Mouse (Mus musculus): ENCODE measurements at regions not wholly inside any gene's neighbourhood (a gene's known extent, or its start where the extent isn't known, plus 50 kb on each side); places are given as distances from the start of the nearest gene placed in this dataset.

DNA sequence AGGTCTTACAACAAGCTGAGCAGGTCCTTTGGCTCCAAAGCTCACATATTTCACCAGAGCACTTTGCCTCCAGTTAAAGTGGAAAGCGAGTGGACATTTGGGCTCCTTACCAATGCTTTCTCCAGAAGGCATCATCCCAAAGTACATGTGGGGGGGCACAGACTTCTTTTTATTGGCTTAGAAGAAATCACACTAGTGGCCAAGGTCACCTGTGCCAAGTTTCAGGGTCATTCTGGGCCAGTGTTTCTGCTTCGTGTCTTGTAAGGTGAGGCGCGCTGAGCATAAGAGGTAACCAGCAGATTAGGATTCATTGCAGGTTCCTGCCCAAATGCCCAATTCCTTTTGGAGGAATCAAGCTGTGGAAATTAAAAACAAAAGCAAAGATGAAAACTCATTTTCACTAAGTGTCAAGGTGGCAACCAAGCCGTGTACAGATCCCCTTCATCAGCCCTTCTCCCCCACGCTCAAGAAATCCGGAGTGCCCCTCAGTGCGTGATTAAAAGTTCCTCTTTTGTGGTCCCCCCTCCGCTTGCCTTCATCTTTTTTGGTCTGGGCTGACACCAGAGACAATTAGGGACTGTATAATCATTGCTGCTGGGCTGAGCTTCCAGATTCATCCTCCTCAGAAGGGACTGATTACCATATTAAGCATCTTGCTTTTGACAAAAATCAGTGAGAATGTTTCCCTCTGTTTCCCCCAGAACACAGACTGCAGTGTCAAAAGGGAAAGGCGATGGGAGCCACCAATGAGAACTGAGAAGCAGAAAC is 222.2 kb upstream of the Ntm start:
- Histone ChIP-seq H3K4me1 (peaks cover 8% of the 10 kb centered on the region; the same call in 1 of the 2 replicates), H3K27me3 (no peaks in the 10 kb centered on the region), H3K27ac (replicated peaks) (no peak overlapping the region), H3K4me2 (replicated peaks) (no peak overlapping the region), H3K9me3 (no peaks in the 10 kb centered on the region), H3K36me3 (no peaks in the 10 kb centered on the region), H3K9ac (replicated peaks) (no peak overlapping the region), H3K4me3 (no peak overlapping the region)
- no peak for ATAC-seq (replicated peaks)
- 51% methylated on average over 10 of the region's 10 CpGs for WGBS

DNA sequence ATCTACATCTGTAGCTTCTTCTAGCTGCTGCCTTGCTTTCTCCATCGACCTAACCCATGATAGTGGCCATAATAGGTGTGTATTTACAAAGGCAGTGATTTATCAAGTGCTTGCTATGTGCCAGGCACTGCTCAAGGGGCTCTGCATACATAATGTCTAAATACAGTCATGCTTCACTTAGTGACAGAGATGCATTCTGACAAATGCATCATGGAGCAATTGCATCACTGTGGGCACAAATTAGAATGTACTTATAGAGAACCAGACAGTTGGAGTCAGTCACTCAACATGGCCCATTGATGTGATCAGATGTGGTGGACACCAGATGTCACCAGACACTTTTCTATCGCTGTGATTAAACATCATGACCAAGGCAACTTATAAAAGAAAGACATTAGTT is 223.3 kb upstream of the Ntm start:
- 82% methylated on average over 2 of the region's 2 CpGs for WGBS
- Histone ChIP-seq H3K4me1 (peaks cover 8% of the 10 kb centered on the region; the same call in 1 of the 2 replicates), H3K27me3 (no peaks in the 10 kb centered on the region), H3K9ac (replicated peaks) (no peak overlapping the region), H3K36me3 (no peaks in the 10 kb centered on the region), H3K4me2 (replicated peaks) (no peak overlapping the region), H3K27ac (replicated peaks) (no peak overlapping the region), H3K9me3 (no peaks in the 10 kb centered on the region), H3K4me3 (no peak overlapping the region)
- ATAC-seq (replicated peaks), result no peak

DNA sequence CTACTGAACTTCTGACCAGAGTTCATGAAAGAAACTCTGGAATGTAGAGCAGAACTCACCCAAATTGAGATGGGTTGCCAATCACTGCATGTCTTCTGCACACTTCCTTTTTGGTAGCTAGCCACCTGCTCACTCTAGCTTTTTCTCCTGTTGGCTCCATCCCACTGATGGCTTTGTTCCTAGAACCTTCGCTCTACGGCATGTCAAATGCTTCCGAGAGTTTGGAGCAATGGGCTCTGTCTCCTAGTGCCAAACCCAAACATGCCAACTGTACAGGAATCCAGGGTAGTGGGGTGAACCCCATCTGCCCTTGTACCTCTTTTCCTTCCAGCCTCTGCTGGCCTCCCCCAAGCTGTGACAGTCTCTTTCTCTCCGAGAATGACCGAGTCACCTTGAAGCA is 227.1 kb upstream of the Ntm start:
- Histone ChIP-seq H3K4me1 (peaks cover 5% of the 10 kb centered on the region; the same call in 1 of the 2 replicates), H3K27me3 (no peaks in the 10 kb centered on the region), H3K9me3 (no peaks in the 10 kb centered on the region), H3K9ac (replicated peaks) (no peak overlapping the region), H3K36me3 (no peaks in the 10 kb centered on the region), H3K4me2 (replicated peaks) (no peak overlapping the region), H3K4me3 (no peak overlapping the region), H3K27ac (replicated peaks) (no peak overlapping the region)
- no peak for ATAC-seq (replicated peaks)
- WGBS, result 73% methylated on average over 5 of the region's 5 CpGs

DNA sequence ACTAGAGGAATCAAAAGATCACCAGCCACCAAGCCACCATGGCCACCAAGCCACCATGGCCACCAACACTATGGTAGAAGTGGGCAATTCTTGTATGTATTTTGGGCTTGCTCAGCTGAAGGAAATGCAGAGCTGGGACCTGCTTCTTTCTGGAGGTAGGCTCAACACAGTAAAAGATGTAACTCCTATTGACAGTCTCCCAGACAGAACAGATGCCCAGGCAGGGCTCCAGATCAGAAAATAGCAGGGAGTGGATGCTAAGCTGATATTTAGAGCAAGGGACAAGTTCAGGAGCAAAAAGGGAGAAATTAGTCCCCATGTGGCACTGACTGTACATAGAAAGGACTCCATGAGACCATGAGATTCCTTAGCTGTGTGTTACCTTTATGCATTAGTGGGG is 228.2 kb upstream of the Ntm start:
- Histone ChIP-seq H3K36me3 (no peaks in the 10 kb centered on the region), H3K9ac (replicated peaks) (no peak overlapping the region), H3K9me3 (no peaks in the 10 kb centered on the region), H3K4me2 (replicated peaks) (no peak overlapping the region), H3K4me3 (no peak overlapping the region), H3K27ac (replicated peaks) (no peak overlapping the region), H3K4me1 (no peaks in the 10 kb centered on the region), H3K27me3 (no peaks in the 10 kb centered on the region)
- ATAC-seq (replicated peaks), result no peak

DNA sequence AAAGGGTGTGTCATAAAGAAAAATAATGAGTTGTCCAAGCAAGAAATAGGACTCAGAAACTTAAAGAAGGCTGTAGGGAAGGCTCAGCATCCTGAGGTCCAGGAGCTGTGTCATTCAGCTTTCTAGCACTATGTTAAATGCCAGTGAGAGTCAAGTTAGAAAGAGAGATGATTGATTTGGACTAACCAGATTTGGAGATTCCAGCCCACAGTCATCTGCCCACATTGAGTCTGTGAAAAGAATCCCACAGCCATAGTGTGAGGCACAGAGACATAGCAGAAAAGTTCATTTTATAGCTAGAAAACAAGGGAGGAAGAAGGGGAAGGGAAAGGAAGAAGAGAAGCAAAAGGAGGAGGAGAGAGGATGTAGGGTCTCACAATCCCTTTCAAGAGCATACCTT is 229.0 kb upstream of the Ntm start:
- Histone ChIP-seq H3K4me3 (no peak overlapping the region), H3K36me3 (no peaks in the 10 kb centered on the region), H3K27me3 (no peaks in the 10 kb centered on the region), H3K9me3 (no peaks in the 10 kb centered on the region), H3K9ac (replicated peaks) (no peak overlapping the region), H3K4me1 (no peaks in the 10 kb centered on the region), H3K4me2 (replicated peaks) (no peak overlapping the region), H3K27ac (replicated peaks) (no peak overlapping the region)
- no peak for ATAC-seq (replicated peaks)

DNA sequence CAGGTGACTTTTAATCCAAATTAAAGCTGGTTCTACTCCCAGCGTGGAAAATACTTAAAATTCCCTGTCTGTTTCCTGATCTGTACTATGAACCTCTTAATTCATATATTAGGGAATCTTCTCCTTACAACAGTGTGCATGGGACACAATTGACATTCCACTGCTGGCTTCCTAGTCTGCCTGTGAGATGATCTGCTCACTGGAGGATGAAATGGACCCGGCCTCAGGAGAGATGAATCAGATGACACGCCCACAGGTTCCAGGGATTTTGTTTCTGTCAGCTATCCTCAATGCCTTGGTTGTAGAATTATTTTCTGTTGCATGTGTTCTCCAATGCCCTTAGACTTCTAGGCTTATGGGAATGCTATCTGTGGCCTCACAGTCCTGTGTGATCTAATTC is 231.9 kb upstream of the Ntm start:
- Histone ChIP-seq H3K4me1 (no peaks in the 10 kb centered on the region), H3K36me3 (no peaks in the 10 kb centered on the region), H3K4me2 (replicated peaks) (no peak overlapping the region), H3K9me3 (no peaks in the 10 kb centered on the region), H3K4me3 (no peak overlapping the region), H3K9ac (replicated peaks) (no peak overlapping the region), H3K27ac (replicated peaks) (no peak overlapping the region), H3K27me3 (no peaks in the 10 kb centered on the region)
- 83% methylated on average over 3 of the region's 3 CpGs for WGBS
- ATAC-seq (replicated peaks), result no peak

DNA sequence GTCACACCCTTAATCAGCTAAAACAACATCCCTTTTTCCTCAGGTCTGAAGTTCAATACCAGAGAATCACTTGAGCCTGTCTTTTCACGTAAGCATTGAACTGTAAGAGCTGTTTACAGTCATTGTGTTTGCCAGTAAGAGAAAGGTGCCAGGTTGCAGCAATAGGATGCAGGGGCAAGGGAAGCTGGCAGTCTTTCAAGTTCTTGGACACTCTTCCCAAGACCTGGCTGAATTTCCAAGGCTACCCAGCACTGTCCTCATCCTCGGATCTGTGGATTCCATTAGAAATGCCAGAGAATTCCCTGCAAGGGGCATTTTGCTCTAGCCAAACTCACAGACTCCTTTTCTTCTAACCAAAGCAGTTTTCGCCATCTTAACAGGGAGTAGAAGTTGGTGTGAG is 224.5 kb upstream of the Snx19 start:
- no peak overlapping the region for H3K27ac ChIP-seq (replicated peaks)
- no peak overlapping the region for H3K4me2 ChIP-seq (replicated peaks)
- no peak overlapping the region for H3K4me3 ChIP-seq
- no peak for ATAC-seq (replicated peaks)
- H3K9ac ChIP-seq (replicated peaks), result no peak overlapping the region
- 74% methylated on average over 3 of the region's 3 CpGs for WGBS
- no peaks in the 10 kb centered on the region for H3K9me3 ChIP-seq
- no peaks in the 10 kb centered on the region for H3K4me1 ChIP-seq
- no peaks in the 10 kb centered on the region for H3K36me3 ChIP-seq
- H3K27me3 ChIP-seq, result no peaks in the 10 kb centered on the region

DNA sequence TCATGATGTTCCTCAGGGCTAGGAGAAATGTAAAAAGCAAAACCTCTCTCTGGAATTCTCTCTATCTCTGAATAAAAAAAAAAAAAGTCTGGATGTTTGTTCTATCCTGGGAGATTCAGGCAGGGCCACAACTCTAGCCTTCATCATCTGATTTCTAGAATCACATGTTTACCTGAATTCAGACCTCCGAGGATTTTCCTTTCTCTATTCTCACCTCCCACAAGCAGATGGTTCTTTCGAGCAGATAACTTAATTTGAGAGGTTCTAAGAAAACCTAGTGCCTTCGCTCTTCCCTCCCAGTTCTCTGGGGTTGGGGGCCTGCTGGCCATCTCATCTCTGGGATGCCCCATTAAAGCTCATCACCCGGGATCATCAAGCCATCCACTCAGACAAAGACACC is 219.3 kb upstream of the Snx19 start:
- ATAC-seq (replicated peaks), result no peak
- H3K9me3 ChIP-seq, result no peaks in the 10 kb centered on the region
- 84% methylated on average over 4 of the region's 4 CpGs for WGBS
- no peak overlapping the region for H3K4me2 ChIP-seq (replicated peaks)
- no peak overlapping the region for H3K4me3 ChIP-seq
- H3K27me3 ChIP-seq, result no peaks in the 10 kb centered on the region
- H3K27ac ChIP-seq (replicated peaks), result no peak overlapping the region
- H3K36me3 ChIP-seq, result no peaks in the 10 kb centered on the region
- H3K4me1 ChIP-seq, result no peaks in the 10 kb centered on the region
- no peak overlapping the region for H3K9ac ChIP-seq (replicated peaks)

DNA sequence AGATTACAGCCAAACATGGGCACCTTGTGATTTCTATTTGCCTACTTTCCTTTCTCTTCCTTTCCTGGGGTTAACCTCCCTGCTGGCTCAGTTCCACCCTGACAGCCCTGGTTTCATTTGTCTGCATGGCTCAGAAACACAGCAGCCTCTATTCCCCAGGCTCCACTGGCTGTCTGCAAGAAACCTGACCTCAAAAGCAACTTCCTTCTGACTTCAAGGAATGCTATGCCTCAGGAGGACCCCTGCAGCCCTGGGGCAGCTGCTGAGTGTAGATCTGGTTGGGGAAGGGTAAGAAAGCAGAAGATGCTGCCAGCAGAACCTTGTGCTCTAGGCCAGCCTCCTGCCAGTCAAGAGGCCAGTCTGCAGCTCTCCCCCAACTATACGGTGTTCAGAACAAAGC is 217.1 kb upstream of the Snx19 start:
- WGBS, result 31% methylated on average over 1 of the region's 1 CpGs
- H3K9ac ChIP-seq (replicated peaks), result no peak overlapping the region
- no peaks in the 10 kb centered on the region for H3K36me3 ChIP-seq
- H3K9me3 ChIP-seq, result no peaks in the 10 kb centered on the region
- no peak overlapping the region for H3K27ac ChIP-seq (replicated peaks)
- H3K4me1 ChIP-seq, result no peaks in the 10 kb centered on the region
- H3K27me3 ChIP-seq, result no peaks in the 10 kb centered on the region
- H3K4me2 ChIP-seq (replicated peaks), result no peak overlapping the region
- no peak for ATAC-seq (replicated peaks)
- no peak overlapping the region for H3K4me3 ChIP-seq

DNA sequence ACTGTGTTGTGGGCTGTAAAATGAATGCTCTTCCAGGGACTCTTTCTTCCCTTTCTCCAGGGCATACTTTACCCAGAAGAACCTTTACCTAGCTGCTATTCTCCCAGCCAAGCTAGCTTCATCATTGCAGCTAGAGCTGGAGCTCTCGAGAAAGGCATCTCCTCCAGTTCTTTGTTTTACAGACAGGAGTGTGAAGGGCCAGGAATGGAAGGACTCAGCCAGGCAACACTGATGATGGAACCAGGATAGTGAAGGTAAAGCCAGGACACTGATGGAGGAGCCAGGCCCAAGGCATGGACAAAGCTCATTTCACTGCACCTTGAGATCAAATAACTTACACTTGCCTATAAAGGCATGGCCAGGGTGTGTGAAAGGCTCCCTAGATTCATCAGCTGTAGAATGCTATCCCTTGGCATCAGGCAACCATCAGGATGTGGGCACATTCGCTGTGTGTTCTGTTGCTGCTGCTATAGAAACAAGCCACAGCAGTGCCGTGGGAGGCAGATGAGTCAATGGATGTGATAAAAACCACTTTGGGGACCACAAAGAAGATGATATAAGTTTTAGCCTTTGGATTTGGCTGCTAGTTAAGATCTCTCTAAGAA is 214.3 kb upstream of the Snx19 start:
- Histone ChIP-seq H3K27me3 (no peaks in the 10 kb centered on the region), H3K9ac (replicated peaks) (no peak overlapping the region), H3K4me1 (no peaks in the 10 kb centered on the region), H3K4me3 (no peak overlapping the region), H3K27ac (replicated peaks) (no peak overlapping the region), H3K4me2 (replicated peaks) (no peak overlapping the region), H3K36me3 (no peaks in the 10 kb centered on the region), H3K9me3 (no peaks in the 10 kb centered on the region)
- no peak for ATAC-seq (replicated peaks)
- WGBS, result 88% methylated on average over 3 of the region's 3 CpGs

DNA sequence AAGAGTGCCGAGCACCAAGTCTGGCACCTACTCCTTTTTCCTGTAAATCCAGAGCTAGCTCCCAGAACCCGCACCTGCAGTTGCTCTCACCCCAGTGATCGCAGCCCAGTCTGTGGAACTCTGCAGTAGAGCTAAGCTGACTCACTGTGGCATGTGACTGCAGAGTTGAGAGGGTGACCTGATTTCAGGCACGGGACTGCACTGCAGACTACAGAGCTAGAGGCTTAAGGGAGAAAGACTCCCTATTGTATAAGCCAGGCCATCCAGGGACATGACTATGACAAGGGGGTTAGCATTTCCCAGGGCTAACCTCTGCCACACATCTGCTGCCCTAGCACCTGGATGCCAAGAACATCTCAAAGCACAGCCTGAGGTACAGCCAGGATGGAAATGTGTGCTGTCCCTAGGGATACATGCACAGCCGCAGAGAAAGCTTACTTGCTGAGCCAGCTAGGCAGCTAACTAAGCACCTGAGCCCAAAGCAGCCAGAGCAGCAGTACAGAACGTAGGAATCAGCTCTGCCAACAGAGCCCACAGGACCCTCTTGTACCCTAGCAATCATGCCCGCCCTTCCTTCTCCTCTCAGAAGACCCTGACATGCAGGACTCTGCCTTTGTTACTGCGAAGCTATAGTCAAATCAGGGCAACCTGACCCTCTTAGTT is 192.3 kb upstream of the Snx19 start:
- H3K27me3 ChIP-seq, result no peaks in the 10 kb centered on the region
- WGBS, result 74% methylated on average over 8 of the region's 8 CpGs
- no peak overlapping the region for H3K4me3 ChIP-seq
- no peaks in the 10 kb centered on the region for H3K36me3 ChIP-seq
- ATAC-seq (replicated peaks), result no peak
- no peaks in the 10 kb centered on the region for H3K9me3 ChIP-seq
- H3K27ac ChIP-seq (replicated peaks), result no peak overlapping the region
- H3K4me2 ChIP-seq (replicated peaks), result no peak overlapping the region
- H3K4me1 ChIP-seq, result no peaks in the 10 kb centered on the region
- H3K9ac ChIP-seq (replicated peaks), result no peak overlapping the region

DNA sequence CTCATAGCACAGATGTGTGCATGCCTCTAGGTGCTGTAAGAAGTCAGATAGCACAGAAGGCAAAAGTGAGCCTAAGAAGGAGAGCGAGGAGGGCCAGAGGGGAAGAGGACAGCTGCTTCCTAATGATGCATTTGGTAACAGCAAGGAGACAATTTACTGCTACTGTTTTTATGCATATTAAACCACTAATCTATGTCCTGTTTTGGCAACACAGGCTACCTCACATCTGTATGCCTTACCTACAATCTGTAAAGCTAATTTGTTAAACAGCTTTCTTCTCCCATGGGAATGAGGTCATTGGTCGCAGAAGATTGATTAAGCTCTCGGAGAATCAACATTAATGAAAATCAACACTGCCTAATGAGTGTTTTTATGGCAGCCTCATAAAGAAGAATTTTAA is 191.1 kb upstream of the Snx19 start:
- H3K9me3 ChIP-seq, result no peaks in the 10 kb centered on the region
- H3K27me3 ChIP-seq, result no peaks in the 10 kb centered on the region
- H3K4me3 ChIP-seq, result no peak overlapping the region
- 0 out of 2 replicates have a peak, but pooled peaks cover 2% of the 10 kb centered on the region for H3K4me1 ChIP-seq
- no peak for ATAC-seq (replicated peaks)
- H3K9ac ChIP-seq (replicated peaks), result no peak overlapping the region
- H3K27ac ChIP-seq (replicated peaks), result no peak overlapping the region
- no peak overlapping the region for H3K4me2 ChIP-seq (replicated peaks)
- WGBS, result 63% methylated on average over 3 of the region's 3 CpGs
- no peaks in the 10 kb centered on the region for H3K36me3 ChIP-seq

Data from forebrain, embryonic 15.5 days (tissue).